Mouse (Mus musculus): Measurements from ENCODE around the gene Ptpre. TPM values are rescaled to one million over a fixed set of nuclear protein-coding genes. Genes with fewer than 3 reads are reported as not detected.

The Ptpre gene
- polyA plus RNA-seq, 1 experiment from 2014 or later: 3.4 TPM

DNA sequence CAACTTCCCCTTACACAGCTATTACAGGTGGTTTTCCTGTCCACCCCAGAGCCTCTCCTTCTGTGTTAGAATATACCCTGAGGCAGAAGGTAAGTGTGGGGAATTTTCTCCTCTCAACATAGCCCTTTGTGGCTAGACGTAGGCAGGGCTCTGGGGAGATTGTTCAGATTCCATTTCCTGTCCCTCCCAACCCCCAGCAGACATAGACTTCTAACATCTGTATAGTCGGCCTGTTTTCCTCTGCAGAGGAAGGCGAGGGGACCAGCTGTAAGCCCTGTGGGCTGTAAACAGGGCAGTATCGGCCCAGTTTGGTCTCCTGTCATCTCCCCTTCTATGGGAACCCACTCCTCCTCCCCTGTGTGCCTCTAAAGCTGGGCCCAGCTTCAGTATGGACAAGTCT is 20.1 kb upstream of the Ptpre start:
- Histone ChIP-seq H3K36me3 (no peaks in the 10 kb centered on the region), H3K9ac (no peak overlapping the region), H3K27me3 (replicated peaks) (no peaks in the 10 kb centered on the region), H3K9me3 (no peaks in the 10 kb centered on the region), H3K27ac (no peak overlapping the region), H3K4me2 (no peak overlapping the region), H3K4me1 (no peaks in the 10 kb centered on the region), H3K4me3 (replicated peaks) (no peak overlapping the region)
- 48% methylated on average over 4 of the region's 4 CpGs for WGBS
- ATAC-seq (ENCODE audit: insufficient read depth, low FRiP score, low read depth): no peak

DNA sequence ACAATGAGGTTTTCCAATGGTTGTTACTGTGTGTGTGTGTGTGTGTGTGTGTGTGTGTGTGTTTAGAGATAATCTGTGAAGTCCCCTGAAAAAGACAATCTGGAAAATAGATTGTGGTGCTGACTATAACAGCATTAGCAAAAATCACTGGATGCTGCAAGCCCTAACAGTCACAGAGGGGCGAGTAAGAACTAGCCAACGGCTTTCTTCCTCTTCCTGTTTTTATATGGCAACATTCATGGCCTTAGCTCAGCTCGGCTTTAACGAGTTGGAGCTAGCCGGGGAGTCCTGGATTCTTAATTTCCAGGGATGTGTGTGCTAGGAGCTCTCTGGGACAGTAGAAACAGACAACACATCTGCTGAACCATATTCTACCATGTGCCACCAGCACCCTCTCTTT is 17.0 kb upstream of the Ptpre start:
- H3K4me3 ChIP-seq (replicated peaks): no peak overlapping the region
- H3K9me3 ChIP-seq: no peaks in the 10 kb centered on the region
- H3K9ac ChIP-seq: no peak overlapping the region
- H3K27ac ChIP-seq: no peak overlapping the region
- H3K36me3 ChIP-seq: no peaks in the 10 kb centered on the region
- H3K27me3 ChIP-seq (replicated peaks): no peaks in the 10 kb centered on the region
- ATAC-seq (ENCODE audit: insufficient read depth, low FRiP score, low read depth): no peak
- H3K4me1 ChIP-seq: 0 out of 2 replicates have a peak, but pooled peaks cover 4% of the 10 kb centered on the region
- 63% methylated on average over 5 of the region's 5 CpGs for WGBS
- H3K4me2 ChIP-seq: no peak overlapping the region

DNA sequence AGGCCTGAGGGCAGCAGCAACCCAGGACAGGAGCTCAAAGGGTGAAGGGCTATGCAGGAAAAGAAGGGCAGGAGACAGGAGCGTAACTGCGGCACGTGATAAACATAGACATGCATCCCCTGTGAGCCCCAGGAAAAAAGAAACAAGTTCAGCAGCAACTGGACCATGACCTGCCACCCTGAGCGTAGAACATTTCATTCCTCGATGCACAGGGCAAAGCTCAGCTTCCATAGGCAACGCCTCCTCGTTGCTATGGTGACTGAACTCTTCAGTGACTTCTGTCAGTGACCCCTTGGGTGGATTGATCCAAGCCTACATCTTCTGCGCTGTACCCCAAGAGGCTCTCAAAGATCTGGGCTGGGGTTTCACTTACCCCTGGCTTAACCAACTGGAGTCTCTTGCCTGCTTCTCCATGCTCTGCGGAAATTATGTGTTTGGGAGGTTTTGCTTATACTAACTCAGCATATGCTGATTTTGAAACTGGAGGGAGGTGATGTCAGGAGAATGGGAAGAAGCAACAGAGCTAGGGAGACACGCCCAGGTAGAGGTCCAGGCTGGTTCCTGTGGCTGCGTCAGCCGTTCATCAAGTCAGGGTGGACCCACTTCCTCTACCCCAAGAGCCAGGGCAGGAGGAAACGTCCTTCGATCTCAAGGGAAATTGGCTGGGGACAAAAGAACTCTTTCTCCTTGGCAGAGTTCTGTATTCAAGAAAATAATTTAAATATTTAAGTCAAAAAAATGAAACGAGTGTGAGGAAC is 15.3 kb upstream of the Ptpre start:
- H3K4me3 ChIP-seq (replicated peaks): no peak overlapping the region
- WGBS: 73% methylated on average over 15 of the region's 15 CpGs
- 0 out of 2 replicates have a peak, but pooled peaks cover 4% of the 10 kb centered on the region for H3K4me1 ChIP-seq
- no peaks in the 10 kb centered on the region for H3K9me3 ChIP-seq
- no peaks in the 10 kb centered on the region for H3K27me3 ChIP-seq (replicated peaks)
- H3K9ac ChIP-seq: no peak overlapping the region
- no peak; the same call in 1 of the 2 replicates for ATAC-seq (ENCODE audit: insufficient read depth, low FRiP score, low read depth)
- no peak overlapping the region for H3K4me2 ChIP-seq
- no peak overlapping the region for H3K27ac ChIP-seq
- no peaks in the 10 kb centered on the region for H3K36me3 ChIP-seq

DNA sequence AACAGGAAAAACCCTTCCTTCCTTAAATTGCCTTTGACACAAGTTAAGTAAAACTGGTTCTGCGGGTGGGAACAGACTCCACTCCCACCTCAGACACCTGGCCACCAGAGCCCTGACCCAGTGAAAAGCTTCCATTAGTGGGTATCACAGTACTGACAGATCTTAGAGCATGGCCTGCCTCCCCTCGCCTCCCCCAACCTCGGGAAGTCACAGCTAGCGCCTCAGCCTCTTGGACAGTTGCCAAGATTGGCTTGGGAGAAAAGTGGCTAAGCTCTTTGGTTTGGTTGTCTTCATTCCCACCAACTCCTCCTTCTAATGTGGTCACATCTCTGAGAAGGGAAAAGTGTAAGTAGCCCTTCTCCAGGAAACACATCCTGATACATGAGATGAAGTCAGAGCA is 13.3 kb upstream of the Ptpre start:
- Histone ChIP-seq H3K4me2 (no peak overlapping the region), H3K4me3 (replicated peaks) (no peak overlapping the region), H3K9me3 (no peaks in the 10 kb centered on the region), H3K27me3 (replicated peaks) (no peaks in the 10 kb centered on the region), H3K36me3 (no peaks in the 10 kb centered on the region), H3K9ac (no peak overlapping the region), H3K27ac (no peak overlapping the region), H3K4me1 (0 out of 2 replicates have a peak, but pooled peaks cover 4% of the 10 kb centered on the region)
- ATAC-seq (ENCODE audit: insufficient read depth, low FRiP score, low read depth): no peak
- 19% methylated on average over 4 of the region's 4 CpGs for WGBS

DNA sequence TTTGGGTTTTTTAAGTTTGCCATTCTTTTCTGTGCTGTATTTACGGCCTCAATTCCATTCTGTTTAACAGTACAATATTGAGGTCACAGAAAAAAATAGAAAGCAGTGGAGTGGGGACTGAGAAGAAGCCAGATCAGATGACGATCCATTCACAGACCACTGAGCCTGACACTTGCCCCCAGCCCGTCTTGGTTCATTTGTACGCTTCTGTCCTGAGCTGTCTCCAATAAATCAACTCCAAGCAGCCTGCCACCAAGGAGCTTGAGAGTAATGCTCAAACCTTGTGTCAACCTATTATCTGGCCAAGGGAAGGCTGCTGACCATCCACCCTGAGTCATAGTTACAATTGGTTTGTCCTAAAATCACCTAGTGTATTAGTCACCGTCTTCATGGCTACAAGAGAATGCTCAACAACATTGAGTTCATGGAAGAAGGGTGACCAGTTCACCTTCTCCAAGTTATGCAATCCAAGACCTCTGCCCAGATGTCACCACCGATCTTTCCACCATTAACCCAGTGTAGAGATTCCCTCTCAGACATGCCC is 12.8 kb upstream of the Ptpre start:
- no peak for ATAC-seq (ENCODE audit: insufficient read depth, low FRiP score, low read depth)
- Histone ChIP-seq H3K9ac (no peak overlapping the region), H3K27me3 (replicated peaks) (no peaks in the 10 kb centered on the region), H3K4me1 (0 out of 2 replicates have a peak, but pooled peaks cover 4% of the 10 kb centered on the region), H3K27ac (no peak overlapping the region), H3K4me2 (no peak overlapping the region), H3K9me3 (no peaks in the 10 kb centered on the region), H3K4me3 (replicated peaks) (no peak overlapping the region), H3K36me3 (no peaks in the 10 kb centered on the region)
- WGBS: 71% methylated on average over 6 of the region's 6 CpGs

DNA sequence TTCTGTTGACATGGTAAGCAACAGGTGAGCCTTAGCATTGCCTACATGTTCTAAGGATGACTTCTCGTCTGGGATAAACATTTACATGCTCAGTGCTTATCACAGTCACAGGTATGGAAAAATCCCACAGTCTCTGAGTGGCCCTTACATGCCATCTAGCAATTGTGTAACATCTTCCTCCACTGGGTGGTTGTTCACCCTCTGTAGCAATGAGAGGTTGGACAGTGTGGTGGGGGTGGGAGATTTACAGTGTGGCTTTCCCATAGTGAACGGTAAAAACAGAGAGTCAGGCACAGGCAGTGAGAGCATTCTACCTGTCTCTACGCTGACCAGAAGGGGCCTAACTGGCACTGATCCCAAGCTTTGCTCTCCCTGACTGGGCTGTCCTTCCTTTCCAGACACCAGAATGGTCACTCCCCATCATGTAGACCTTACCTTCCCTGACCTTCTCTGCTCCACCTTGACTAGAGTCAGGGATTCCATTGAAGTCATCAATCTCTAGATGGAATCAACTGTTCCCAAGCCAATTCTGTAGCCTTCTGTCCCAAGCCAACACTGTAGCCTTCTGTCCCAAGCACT is 10.6 kb upstream of the Ptpre start:
- Histone ChIP-seq H3K4me1 (0 out of 2 replicates have a peak, but pooled peaks cover 4% of the 10 kb centered on the region), H3K9ac (no peak overlapping the region), H3K27ac (no peak overlapping the region), H3K27me3 (replicated peaks) (no peaks in the 10 kb centered on the region), H3K4me3 (replicated peaks) (no peak overlapping the region), H3K9me3 (no peaks in the 10 kb centered on the region), H3K36me3 (no peaks in the 10 kb centered on the region), H3K4me2 (no peak overlapping the region)
- 79% methylated on average over 3 of the region's 3 CpGs for WGBS
- no peak for ATAC-seq (ENCODE audit: insufficient read depth, low FRiP score, low read depth)

DNA sequence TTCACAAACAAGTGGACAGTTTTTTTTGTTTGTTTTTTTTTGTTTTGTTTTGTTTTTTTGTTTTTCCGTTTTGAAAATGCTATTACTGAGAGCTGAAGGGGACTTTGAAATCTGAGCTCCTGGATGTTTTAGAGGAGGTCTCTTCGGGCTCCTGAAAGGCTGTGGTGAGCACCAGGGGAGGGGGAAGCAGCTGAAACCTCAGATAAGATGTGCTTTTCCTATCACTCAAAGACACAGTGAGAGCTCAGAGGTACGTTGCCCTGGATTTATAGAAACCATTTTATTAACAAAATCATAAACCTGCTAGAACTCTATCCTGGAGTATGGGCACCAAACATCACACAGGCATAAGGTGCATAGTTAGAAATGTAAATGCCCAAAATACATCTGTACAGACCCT is 10.1 kb upstream of the Ptpre start:
- Histone ChIP-seq H3K36me3 (no peaks in the 10 kb centered on the region), H3K9ac (no peak overlapping the region), H3K27me3 (replicated peaks) (no peaks in the 10 kb centered on the region), H3K4me1 (0 out of 2 replicates have a peak, but pooled peaks cover 4% of the 10 kb centered on the region), H3K27ac (no peak overlapping the region), H3K4me2 (no peak overlapping the region), H3K9me3 (no peaks in the 10 kb centered on the region), H3K4me3 (replicated peaks) (no peak overlapping the region)
- WGBS: 42% methylated on average over 3 of the region's 3 CpGs
- ATAC-seq (ENCODE audit: insufficient read depth, low FRiP score, low read depth): no peak

DNA sequence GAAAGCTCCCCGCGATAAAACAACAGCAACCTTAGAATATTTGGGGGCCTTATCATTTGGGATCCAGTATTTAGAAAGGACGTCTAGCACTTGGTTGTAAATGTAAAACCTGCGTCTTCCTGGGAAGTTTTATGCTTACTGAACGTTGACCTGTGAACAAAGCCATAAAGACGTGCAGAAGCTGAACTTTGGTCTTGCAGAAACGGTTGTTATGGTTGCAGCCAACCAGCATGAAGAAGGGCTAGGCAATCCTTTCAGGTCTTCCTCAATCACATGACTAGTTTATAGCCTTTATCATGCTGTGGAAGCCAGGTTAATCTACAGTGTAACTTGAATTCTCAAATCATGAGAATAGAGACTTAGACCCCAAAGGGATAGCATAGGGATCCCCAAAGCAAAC is 8.8 kb upstream of the Ptpre start, which contains the start of gene Clrn3:
Clrn3 (minus strand) TSS at position 140 of the 400 bp plus-strand sequence.
- Histone ChIP-seq H3K4me3 (replicated peaks) (no peak within 1 kb of the TSS), H3K4me2 (no peak within 1 kb of the TSS), H3K9me3 (no peaks in the 10 kb centered on the region), H3K4me1 (0 out of 2 replicates have a peak, but pooled peaks cover 4% of the 10 kb centered on the region), H3K27ac (no peak within 1 kb of the TSS), H3K27me3 (replicated peaks) (no peaks in the 10 kb centered on the region), H3K36me3 (no peaks in the 10 kb centered on the region), H3K9ac (no peak within 1 kb of the TSS)
- WGBS: 76% methylated on average over 7 of the region's 7 CpGs
- ATAC-seq (ENCODE audit: insufficient read depth, low FRiP score, low read depth): no peak

DNA sequence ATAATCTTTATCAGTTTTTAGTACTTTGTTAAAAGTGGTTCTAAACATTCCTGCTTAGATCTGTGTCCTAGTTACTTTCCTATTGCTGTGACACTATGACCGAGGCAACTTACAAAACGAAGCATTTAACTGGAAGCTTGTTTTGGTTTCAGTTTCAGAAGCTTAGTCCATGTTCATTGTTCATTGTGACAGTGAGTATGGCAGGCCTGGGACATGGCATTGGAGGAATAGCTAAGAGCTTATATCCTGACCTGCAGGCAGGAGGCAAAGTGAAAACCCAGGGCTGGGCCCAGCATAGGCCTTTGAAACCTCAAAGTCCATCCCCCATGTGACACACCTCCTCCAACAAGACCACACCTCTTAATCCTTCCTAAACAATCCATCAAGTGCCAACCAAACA is 8.2 kb upstream of the Ptpre start:
- Histone ChIP-seq H3K9ac (no peak overlapping the region), H3K27ac (no peak overlapping the region), H3K4me1 (0 out of 2 replicates have a peak, but pooled peaks cover 2% of the 10 kb centered on the region), H3K9me3 (no peaks in the 10 kb centered on the region), H3K4me2 (no peak overlapping the region), H3K27me3 (replicated peaks) (no peaks in the 10 kb centered on the region), H3K4me3 (replicated peaks) (no peak overlapping the region), H3K36me3 (no peaks in the 10 kb centered on the region)
- 84% methylated on average over 2 of the region's 2 CpGs for WGBS
- ATAC-seq (ENCODE audit: insufficient read depth, low FRiP score, low read depth): no peak

DNA sequence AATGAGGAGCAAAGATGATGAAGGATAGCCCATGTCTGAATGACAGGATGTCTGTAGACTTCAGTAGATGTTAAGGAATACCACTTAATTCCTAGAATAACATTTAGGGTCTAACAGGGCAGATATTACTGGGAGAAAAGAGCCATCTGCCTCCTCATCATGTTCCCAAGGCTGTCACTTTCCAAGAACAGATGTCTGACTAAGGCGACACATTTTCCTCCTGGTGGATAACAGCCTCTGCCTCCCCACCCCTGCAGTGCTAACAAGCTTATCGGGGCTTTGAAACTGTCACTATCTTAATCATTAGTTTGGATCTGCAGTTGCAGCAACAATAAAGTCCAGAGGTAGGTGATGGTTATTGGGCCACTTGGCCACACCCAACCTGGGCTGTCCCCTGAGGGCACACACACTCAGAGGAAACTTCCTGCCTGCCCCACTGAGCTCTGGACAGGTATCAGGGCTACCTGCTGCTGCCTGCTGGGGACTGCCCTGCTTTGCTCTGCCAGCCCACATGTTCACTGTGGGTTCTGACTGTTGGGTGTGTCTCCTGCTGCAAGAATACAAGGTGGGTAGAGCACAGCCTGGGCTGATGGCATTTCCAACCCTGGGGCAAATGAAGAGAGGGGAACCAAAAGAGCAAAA is 2.6 kb upstream of the Ptpre start:
- Histone ChIP-seq H3K9ac (no peak overlapping the region), H3K4me1 (no peaks in the 10 kb centered on the region; the same call in 1 of the 2 replicates), H3K27ac (no peak overlapping the region), H3K4me2 (no peak overlapping the region), H3K9me3 (no peaks in the 10 kb centered on the region), H3K36me3 (no peaks in the 10 kb centered on the region), H3K4me3 (replicated peaks) (no peak overlapping the region), H3K27me3 (replicated peaks) (peaks cover 12% of the 10 kb centered on the region)
- WGBS: 38% methylated on average over 2 of the region's 2 CpGs
- ATAC-seq (ENCODE audit: insufficient read depth, low FRiP score, low read depth): no peak

DNA sequence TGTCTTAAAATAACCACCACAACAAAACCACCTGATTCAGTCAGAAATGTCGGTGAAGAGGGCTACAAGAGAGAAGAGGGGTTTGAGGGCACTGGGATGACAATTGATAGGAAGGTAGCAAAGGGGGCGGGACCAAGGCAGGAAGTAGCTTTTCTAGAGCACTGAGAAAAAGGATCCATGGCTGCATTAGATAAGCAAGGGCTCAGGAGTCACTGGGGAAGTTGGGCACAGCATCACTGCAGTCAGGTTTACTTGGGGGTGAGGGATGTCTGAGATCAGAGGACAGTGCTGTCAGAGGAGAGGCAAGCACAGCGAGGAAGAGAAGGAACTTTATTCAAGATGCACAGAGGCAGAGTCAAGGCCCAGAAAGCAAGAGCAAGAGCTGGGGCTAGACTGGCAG is 1.4 kb upstream of the Ptpre start:
- Histone ChIP-seq H3K9me3 (no peaks in the 10 kb centered on the region), H3K4me2 (no peak overlapping the region), H3K36me3 (no peaks in the 10 kb centered on the region), H3K27me3 (replicated peaks) (peaks cover 12% of the 10 kb centered on the region), H3K4me3 (replicated peaks) (no peak overlapping the region), H3K27ac (no peak overlapping the region), H3K9ac (no peak overlapping the region), H3K4me1 (no peaks in the 10 kb centered on the region; the same call in 1 of the 2 replicates)
- no peak for ATAC-seq (ENCODE audit: insufficient read depth, low FRiP score, low read depth)
- 68% methylated on average over 3 of the region's 3 CpGs for WGBS

Data from stomach, embryonic 15.5 days (tissue).